ENCODE assay signal across 31 mouse cellular contexts in genomic region chr17:12854386-12854785, GRCm38 (mm10). TPM values are rescaled to one million over a fixed set of nuclear protein-coding genes. Genes with fewer than 3 reads are reported as not detected.
A peak's percentile ranks its signal among the peaks of the same experiment; 100 is the strongest.
DNase-seq lines count a peak whose midpoint lies in the region; ATAC-seq and TF ChIP-seq lines count a peak whose summit lies in the region.
"Had no signal": no experiment of that assay in that cellular context is flagged by ENCODE, and none has a peak within 500 bp of the region (broad histone marks: within the 10 kb centered on the region; RNA-seq: fewer than 3 reads in every experiment).

No protein-coding gene starts in this region.

- H3K79me2 ChIP-seq in liver, adult 2 months (ENCODE audit: control insufficient read depth, insufficient read depth, low read length): no peaks in the 10 kb centered on the region

- no peak for TF ChIP-seq CTCF in liver, adult 2 months (IDR thresholded peaks at IDR 0.05; ENCODE audit: low read depth, low read length)

- no peak overlapping the region for H3K4me3 ChIP-seq in kidney, embryonic 16.5 days (ENCODE audit: low read length)
- no peak overlapping the region for H3K4me3 ChIP-seq in kidney, embryonic 14.5 days (ENCODE audit: low read length)
- no peak overlapping the region for H3K4me3 ChIP-seq in liver, adult 2 months (ENCODE audit: insufficient read depth, low read depth, low read length)
- no peak overlapping the region for H3K4me3 ChIP-seq in liver, embryonic 11.5 days (ENCODE audit: low read depth, low read length)
- H3K4me3 ChIP-seq: embryonic facial prominence, embryonic 10.5 days; embryonic facial prominence, embryonic 13.5 days; erythroblast, embryonic 14.5 days; forebrain, embryonic 13.5 days; heart, adult 2 months; heart, embryonic 10.5 days; heart, embryonic 13.5 days; hindbrain, embryonic 12.5 days; hindbrain, embryonic 15.5 days had no signal

- H3K4me2 ChIP-seq in kidney, embryonic 16.5 days (replicated peaks; ENCODE audit: low read depth, low read length): no peak overlapping the region
- no peak overlapping the region for H3K4me2 ChIP-seq in kidney, embryonic 14.5 days (replicated peaks; ENCODE audit: low read depth, low read length)
- H3K4me2 ChIP-seq in liver, embryonic 11.5 days: no peak overlapping the region
- H3K4me2 ChIP-seq: embryonic facial prominence, embryonic 13.5 days; forebrain, embryonic 13.5 days; heart, embryonic 13.5 days; hindbrain, embryonic 12.5 days; hindbrain, embryonic 15.5 days had no signal

- no peaks in the 10 kb centered on the region for H3K4me1 ChIP-seq in kidney, embryonic 16.5 days (ENCODE audit: insufficient read depth, low read length)
- no peaks in the 10 kb centered on the region for H3K4me1 ChIP-seq in kidney, embryonic 14.5 days (ENCODE audit: control insufficient read depth, insufficient read depth, low read length)
- H3K4me1 ChIP-seq in liver, adult 2 months (ENCODE audit: control insufficient read depth, insufficient read depth, low read length): no peaks in the 10 kb centered on the region
- H3K4me1 ChIP-seq in liver, embryonic 11.5 days (replicated peaks; ENCODE audit: control insufficient read depth, insufficient read depth, low read length): no peaks in the 10 kb centered on the region
- H3K4me1 ChIP-seq: embryonic facial prominence, embryonic 10.5 days; forebrain, embryonic 13.5 days; heart, embryonic 10.5 days; hindbrain, embryonic 12.5 days; hindbrain, embryonic 15.5 days had no signal

- H3K9ac ChIP-seq in kidney, embryonic 16.5 days (replicated peaks; ENCODE audit: low read length): no peak overlapping the region
- no peak overlapping the region for H3K9ac ChIP-seq in kidney, embryonic 14.5 days (ENCODE audit: low read depth, low read length)
- H3K9ac ChIP-seq in liver, adult 2 months (ENCODE audit: low read depth, low read length): no peak overlapping the region
- no peak overlapping the region for H3K9ac ChIP-seq in liver, embryonic 11.5 days (ENCODE audit: low read depth, low read length)
- H3K9ac ChIP-seq: embryonic facial prominence, embryonic 13.5 days; forebrain, embryonic 13.5 days; heart, embryonic 13.5 days; hindbrain, embryonic 12.5 days; hindbrain, embryonic 15.5 days had no signal

- no peaks in the 10 kb centered on the region for H3K9me3 ChIP-seq in kidney, embryonic 16.5 days (ENCODE audit: low read length)
- H3K9me3 ChIP-seq in kidney, embryonic 14.5 days (ENCODE audit: control insufficient read depth, low read length): no peaks in the 10 kb centered on the region
- H3K9me3 ChIP-seq in liver, embryonic 11.5 days (ENCODE audit: control insufficient read depth, low read length): no peaks in the 10 kb centered on the region
- H3K9me3 ChIP-seq: embryonic facial prominence, embryonic 10.5 days; embryonic facial prominence, embryonic 13.5 days; forebrain, embryonic 13.5 days; heart, embryonic 10.5 days; heart, embryonic 13.5 days; hindbrain, embryonic 12.5 days; hindbrain, embryonic 15.5 days had no signal

- no peaks in the 10 kb centered on the region for H3K36me3 ChIP-seq in kidney, embryonic 16.5 days (ENCODE audit: insufficient read depth, low read length)
- no peaks in the 10 kb centered on the region for H3K36me3 ChIP-seq in kidney, embryonic 14.5 days (ENCODE audit: control insufficient read depth, insufficient read depth, low read length)
- no peaks in the 10 kb centered on the region for H3K36me3 ChIP-seq in liver, adult 2 months (ENCODE audit: control insufficient read depth, insufficient read depth, low read length)
- no peaks in the 10 kb centered on the region for H3K36me3 ChIP-seq in liver, embryonic 11.5 days (ENCODE audit: control insufficient read depth, insufficient read depth, low read length)
- H3K36me3 ChIP-seq: embryonic facial prominence, embryonic 10.5 days; embryonic facial prominence, embryonic 13.5 days; heart, embryonic 10.5 days; heart, embryonic 13.5 days; hindbrain, embryonic 12.5 days; hindbrain, embryonic 15.5 days had no signal

- 94% methylated on average over 11 of the region's 11 CpGs for WGBS in kidney, embryonic 16.5 days
- 96% methylated on average over 11 of the region's 11 CpGs for WGBS in kidney, embryonic 14.5 days
- WGBS in liver, adult 2 months: 86% methylated on average over 11 of the region's 11 CpGs
- WGBS in liver, embryonic 11.5 days: 89% methylated on average over 11 of the region's 11 CpGs

- DNase-seq in kidney, adult 11 months: peak; percentile 42
- DNase-seq in kidney, postnatal 36 days: peak; percentile 28 to 59
- DNase-seq in liver, adult 2 months (ENCODE audit: extremely low read depth, low read depth, low spot score): peak; percentile 46
- DNase-seq in liver, embryonic 11.5 days (ENCODE audit: low spot score): no peak
- DNase-seq: adrenal gland, adult 8-10 months; adrenal gland, postnatal 25 days; cerebellum, adult 11-12 months; cerebellum, adult 8-10 months; cerebellum, postnatal 10 days; cerebellum, postnatal 36 days; embryo, embryonic 11 days; gastrocnemius, postnatal 10 days; gastrocnemius, postnatal 36 days; heart, adult 2 months; heart, postnatal 14 days had no signal

- no peaks in the 10 kb centered on the region for H3K27me3 ChIP-seq in kidney, embryonic 16.5 days (ENCODE audit: insufficient read depth, low read length)
- no peaks in the 10 kb centered on the region for H3K27me3 ChIP-seq in kidney, embryonic 14.5 days (ENCODE audit: control insufficient read depth, insufficient read depth, low read length)
- H3K27me3 ChIP-seq in liver, adult 2 months (ENCODE audit: control insufficient read depth, insufficient read depth, low read length): no peaks in the 10 kb centered on the region
- 0 out of 2 replicates have a peak, but pooled peaks cover 3% of the 10 kb centered on the region for H3K27me3 ChIP-seq in liver, embryonic 11.5 days (replicated peaks; ENCODE audit: control insufficient read depth, insufficient read depth, low read length)
- H3K27me3 ChIP-seq: embryonic facial prominence, embryonic 13.5 days; forebrain, embryonic 13.5 days; hindbrain, embryonic 12.5 days; hindbrain, embryonic 15.5 days had no signal

- no peak for TF ChIP-seq POLR2A in liver, adult 2 months (IDR thresholded peaks at IDR 0.05; ENCODE audit: extremely low read depth, insufficient read depth, low read length)

- H3K27ac ChIP-seq in kidney, embryonic 16.5 days (ENCODE audit: low read length): no peak overlapping the region
- H3K27ac ChIP-seq in kidney, embryonic 14.5 days (ENCODE audit: low read depth, low read length): no peak overlapping the region
- no peak overlapping the region for H3K27ac ChIP-seq in liver, adult 2 months (replicated peaks; ENCODE audit: insufficient read depth, low read depth, low read length)
- no peak overlapping the region for H3K27ac ChIP-seq in liver, embryonic 11.5 days (ENCODE audit: low read depth, low read length)
- H3K27ac ChIP-seq: embryonic facial prominence, embryonic 10.5 days; embryonic facial prominence, embryonic 13.5 days; forebrain, embryonic 13.5 days; heart, adult 2 months; heart, embryonic 10.5 days; heart, embryonic 13.5 days; hindbrain, embryonic 12.5 days; hindbrain, embryonic 15.5 days had no signal

- no peak for ATAC-seq in kidney, embryonic 16.5 days (ENCODE audit: low FRiP score, low TSS enrichment)
- no peak for ATAC-seq in kidney, embryonic 14.5 days (ENCODE audit: low FRiP score, low TSS enrichment)
- no peak for ATAC-seq in liver, embryonic 11.5 days (replicated peaks; ENCODE audit: low FRiP score)
- ATAC-seq: activated CD4-positive, CD25-positive, alpha-beta regulatory T cell, adult 4 months; forebrain, embryonic 13.5 days; forebrain, embryonic 16.5 days had no signal

RNA-seq across cellular contexts. Expression of gene Mas1, which starts 13.6 kb away (rescaled TPM):
- polyA plus RNA-seq in kidney, embryonic 16.5 days (2015; fragmentation: Nextera tagmentation; extraction: Ambion mirVana): 0.61 and 0.89 TPM in 2 replicates
- 0.26 and 0.66 TPM in 2 replicates for polyA plus RNA-seq in kidney, embryonic 14.5 days (2014; fragmentation: Nextera tagmentation; extraction: Ambion mirVana)
- total RNA-seq in liver, adult 2 months (2014; rRNA removed): 0.18 TPM in 1 of 2 replicates, not detected in the other
- 0.35 and 0.55 TPM in 2 replicates for polyA plus RNA-seq in liver, adult 2 months (2012; rRNA removed)
- polyA plus RNA-seq in liver, embryonic 11.5 days (2014; fragmentation: Nextera tagmentation; extraction: Ambion mirVana): 0.25 and 0.36 TPM in 2 replicates
- total RNA-seq: adrenal gland, postnatal 25 days; ES-E14; granulocyte monocyte progenitor cell, adult 5-6 weeks; hematopoietic stem cell, adult 5-6 weeks had no signal
- polyA plus RNA-seq: erythroblast, embryonic 14.5 days; forebrain, embryonic 13.5 days; hindbrain, embryonic 15.5 days had no signal

RNA-seq across cellular contexts. Expression of gene Mrgprh, which starts 21.4 kb away (rescaled TPM):
- polyA plus RNA-seq in kidney, embryonic 16.5 days (2015; fragmentation: Nextera tagmentation; extraction: Ambion mirVana): not detected in 2 replicates
- not detected in 2 replicates for polyA plus RNA-seq in kidney, embryonic 14.5 days (2014; fragmentation: Nextera tagmentation; extraction: Ambion mirVana)
- total RNA-seq in liver, adult 2 months (2014; rRNA removed): 0.09 TPM in 1 of 2 replicates, not detected in the other
- polyA plus RNA-seq in liver, adult 2 months (2012; rRNA removed): 0.05 TPM in 1 of 2 replicates, not detected in the other
- polyA plus RNA-seq in liver, embryonic 11.5 days (2014; fragmentation: Nextera tagmentation; extraction: Ambion mirVana): not detected in 2 replicates
- total RNA-seq: adrenal gland, postnatal 25 days; ES-E14; granulocyte monocyte progenitor cell, adult 5-6 weeks; hematopoietic stem cell, adult 5-6 weeks had no signal
- polyA plus RNA-seq: activated CD4-positive, CD25-positive, alpha-beta regulatory T cell, adult 4 months; embryonic facial prominence, embryonic 10.5 days; embryonic facial prominence, embryonic 13.5 days; erythroblast, embryonic 14.5 days; forebrain, embryonic 13.5 days; forebrain, embryonic 16.5 days; heart, embryonic 10.5 days; heart, embryonic 13.5 days; heart, embryonic 16.5 days; hindbrain, embryonic 12.5 days; hindbrain, embryonic 15.5 days had no signal

RNA-seq across cellular contexts. Expression of gene Pnldc1, which starts 55.6 kb away (rescaled TPM):
- 0.64 and 1.3 TPM in 2 replicates for polyA plus RNA-seq in kidney, embryonic 16.5 days (2015; fragmentation: Nextera tagmentation; extraction: Ambion mirVana)
- 1.3 and 1.7 TPM in 2 replicates for polyA plus RNA-seq in kidney, embryonic 14.5 days (2014; fragmentation: Nextera tagmentation; extraction: Ambion mirVana)
- total RNA-seq in liver, adult 2 months (2014; rRNA removed): 0.27 and 1.3 TPM in 2 replicates
- 1.1 and 1.5 TPM in 2 replicates for polyA plus RNA-seq in liver, adult 2 months (2012; rRNA removed)
- polyA plus RNA-seq in liver, embryonic 11.5 days (2014; fragmentation: Nextera tagmentation; extraction: Ambion mirVana): 1.8 and 1.9 TPM in 2 replicates
- total RNA-seq: gastrocnemius, postnatal 36 days; hematopoietic stem cell, adult 5-6 weeks had no signal
